Mouse (Mus musculus): ENCODE measurements at regions not wholly inside any gene's neighbourhood (a gene's known extent, or its start where the extent isn't known, plus 50 kb on each side); places are given as distances from the start of the nearest gene placed in this dataset.

GRCm38 (mm10) chr2:67107274-67107673 is 306.3 kb upstream of the Gm21830 start:
- DNase-seq (ENCODE audit: inconsistent age in 2 of 2, low spot score in 1 of 2): no peak

- DNase-seq (ENCODE audit: inconsistent age in 2 of 2, low spot score in 1 of 2): peak; percentile 5 to 17
Observed at GRCm38 (mm10) chr2:67089418-67089817, 304.7 kb upstream of the Scn7a start.

GRCm38 (mm10) chr2:67068944-67069343 is 284.2 kb upstream of the Scn7a start:
- DNase-seq (ENCODE audit: inconsistent age in 2 of 2, low spot score in 1 of 2): peak in 1 of 2 experiments; percentile 24

All from adrenal gland, adult (tissue).